Mouse (Mus musculus) liver, adult 2 months (tissue): Measurements from ENCODE around the gene 9430007A20Rik.

Experiments
- CTCF ChIP-seq: fragments of 200-500 bp; IDR thresholded peaks from 2 replicates; pipeline ENCODE4 v1.5.1; 2011; ENCODE audit warnings: low read depth, low read length, control low read depth
- POLR2A ChIP-seq: fragments of 200-500 bp; IDR thresholded peaks from 2 replicates; pipeline ENCODE4 v1.6.1; 2011; ENCODE audit warnings: low read length, control low read depth; ENCODE audit not compliant: insufficient read depth; ENCODE audit errors: extremely low read depth

GRCm38 (mm10) chr4:144559792-144560191, 40.2 kb downstream of the 9430007A20Rik start:
- TF ChIP-seq CTCF: no peak
- no peak for TF ChIP-seq POLR2A
